Mouse (Mus musculus) MEL (cell line): ENCODE results near the gene Rab3c. TPM values are rescaled to one million over a fixed set of nuclear protein-coding genes. Genes with fewer than 3 reads are reported as not detected.

Experiments used
- DNase-seq: peaks from one replicate; pipeline ENCODE4 v3.0.0; 2011; ENCODE audit warnings: low read depth, low spot score
- H3K27ac ChIP-seq: 2 replicates; pipeline ENCODE4 v1.5.1; 2012; ENCODE audit warnings: low read depth, mild to moderate bottlenecking, control low read depth, low read length, moderate library complexity; ENCODE audit not compliant: control insufficient read depth
- H3K27me3 ChIP-seq, 2 experiments: fragments of 150-350 bp in 1 of 2; sonication (generic) in 1 of 2; 2 replicates each; pipeline ENCODE4 v1.6.1; 2012; ENCODE audit warnings: low read length in 2 of 2, mild to moderate bottlenecking in 2 of 2, improper control_type of control experiment in 1 of 2, moderate library complexity in 1 of 2; ENCODE audit not compliant: insufficient read depth in 2 of 2, control insufficient read depth in 1 of 2
- H3K36me3 ChIP-seq, 2 experiments: 2 replicates each; pipeline ENCODE4 v1.6.1; 2012 to 2014; ENCODE audit warnings: low read length in 2 of 2, improper control_type of control experiment in 1 of 2, inconsistent platforms in 1 of 2, mild to moderate bottlenecking in 1 of 2; ENCODE audit not compliant: insufficient read depth in 2 of 2, control insufficient read depth in 1 of 2
- H3K4me1 ChIP-seq, 2 experiments: fragments of 150-350 bp in 1 of 2; sonication (generic) in 1 of 2; 2 replicates each; pipeline ENCODE4 v1.6.1; 2012; ENCODE audit warnings: low read length in 2 of 2, improper control_type of control experiment in 1 of 2, mild to moderate bottlenecking in 1 of 2; ENCODE audit not compliant: insufficient read depth in 2 of 2, control insufficient read depth in 1 of 2
- H3K4me3 ChIP-seq, 2 experiments: fragments of 150-350 bp in 1 of 2; sonication (generic) in 1 of 2; 2 replicates each; pipeline ENCODE4 v1.5.1; 2012; ENCODE audit warnings: low read depth in 2 of 2, low read length in 2 of 2, mild to moderate bottlenecking in 2 of 2, moderate library complexity in 2 of 2, control low read depth in 1 of 2, improper control_type of control experiment in 1 of 2; ENCODE audit not compliant: control insufficient read depth in 1 of 2, insufficient read depth in 1 of 2
- H3K79me2 ChIP-seq: 2 replicates; pipeline ENCODE4 v1.6.1; 2012; ENCODE audit warnings: mild to moderate bottlenecking, low read length, moderate library complexity; ENCODE audit not compliant: control insufficient read depth, poor library complexity, insufficient read depth
- H3K9ac ChIP-seq: 2 replicates; pipeline ENCODE4 v1.6.1; 2012; ENCODE audit warnings: low read depth, mild to moderate bottlenecking, control low read depth, low read length, moderate library complexity; ENCODE audit not compliant: control insufficient read depth, poor library complexity, severe bottlenecking
- H3K9me3 ChIP-seq: fragments of 150-350 bp; sonication (generic); replicated peaks from 2 replicates; pipeline ENCODE4 v1.6.1; 2012; ENCODE audit warnings: mild to moderate bottlenecking, low read length, improper control_type of control experiment, moderate library complexity; ENCODE audit not compliant: insufficient read depth
- ETS1 ChIP-seq: IDR thresholded peaks from 2 replicates; pipeline ENCODE4 v1.6.1; 2012; ENCODE audit warnings: low read depth, mild to moderate bottlenecking, inconsistent platforms, low read length, improper control_type of control experiment, moderate library complexity
- GABPA ChIP-seq: IDR thresholded peaks from 2 replicates; pipeline ENCODE4 v1.6.1; 2012; ENCODE audit warnings: low read depth, mild to moderate bottlenecking, inconsistent platforms, low read length, improper control_type of control experiment, moderate library complexity
- GATA1 ChIP-seq: IDR thresholded peaks from 2 replicates; pipeline ENCODE4 v1.6.1; 2011; ENCODE audit warnings: low read depth, low read length, improper control_type of control experiment
- JUND ChIP-seq: IDR thresholded peaks from 2 replicates; pipeline ENCODE4 v1.6.1; 2011; ENCODE audit warnings: low read depth, mild to moderate bottlenecking, improper control_type of control experiment, low read length
- KAT2A ChIP-seq: conservative IDR thresholded peaks from 2 replicates; pipeline ENCODE4 v1.6.1; 2012; ENCODE audit warnings: low read depth, low read length, improper control_type of control experiment, inconsistent platforms
- MAFK ChIP-seq: IDR thresholded peaks from 2 replicates; pipeline ENCODE4 v1.6.1; 2011; ENCODE audit warnings: low read depth, mild to moderate bottlenecking, low read length, improper control_type of control experiment, borderline replicate concordance
- MAZ ChIP-seq: IDR thresholded peaks from 2 replicates; pipeline ENCODE4 v1.6.1; 2012; ENCODE audit warnings: low read depth, mild to moderate bottlenecking, inconsistent platforms, low read length, improper control_type of control experiment
- MEF2A ChIP-seq: IDR thresholded peaks from 2 replicates; pipeline ENCODE4 v1.6.1; 2014; ENCODE audit warnings: low read depth, mild to moderate bottlenecking, inconsistent platforms, low read length, improper control_type of control experiment; ENCODE audit not compliant: poor library complexity, insufficient replicate concordance, severe bottlenecking; ENCODE audit errors: extremely low read depth
- MYC ChIP-seq: IDR thresholded peaks from 2 replicates; pipeline ENCODE4 v1.6.1; 2011; ENCODE audit warnings: low read depth, mild to moderate bottlenecking, low read length, improper control_type of control experiment, moderate library complexity
- NELFE ChIP-seq: IDR thresholded peaks from 2 replicates; pipeline ENCODE4 v1.6.1; 2011; ENCODE audit warnings: low read depth, low read length, improper control_type of control experiment
- POLR2AphosphoS5 ChIP-seq: IDR thresholded peaks from 2 replicates; pipeline ENCODE4 v1.6.1; 2012; ENCODE audit warnings: low read depth, borderline replicate concordance, mild to moderate bottlenecking, inconsistent platforms, low read length, moderate library complexity, mixed read lengths
- SMC3 ChIP-seq: IDR thresholded peaks from 2 replicates; pipeline ENCODE4 v1.6.1; 2011; ENCODE audit warnings: low read depth, low read length, improper control_type of control experiment
- TAL1 ChIP-seq: IDR thresholded peaks from 2 replicates; pipeline ENCODE4 v1.6.1; 2012; ENCODE audit warnings: mild to moderate bottlenecking, inconsistent platforms, low read length, moderate library complexity, mixed read lengths
- UBTF ChIP-seq: IDR thresholded peaks from 2 replicates; pipeline ENCODE4 v1.6.1; 2012; ENCODE audit warnings: low read depth, mild to moderate bottlenecking, inconsistent platforms, low read length, improper control_type of control experiment, moderate library complexity, borderline replicate concordance; ENCODE audit not compliant: insufficient read depth
- USF1 ChIP-seq: IDR thresholded peaks from 2 replicates; pipeline ENCODE4 v1.6.1; 2014; ENCODE audit warnings: low read depth, mild to moderate bottlenecking, inconsistent platforms, low read length, improper control_type of control experiment, moderate library complexity
- ZNF384 ChIP-seq: IDR thresholded peaks from 2 replicates; pipeline ENCODE4 v1.6.1; 2012; ENCODE audit warnings: low read depth, mild to moderate bottlenecking, inconsistent platforms, low read length, improper control_type of control experiment
- polyA plus RNA-seq, 2 experiments: library from polyadenylated mRNA; stranded (reverse) in 1 of 2; unstranded in 1 of 2; fragments of >175 nt in 1 of 2; fragments of >200 nt in 1 of 2; gene quantifications; 2 replicates each; pipeline versions ENCODE4 v1.2.1 to v1.2.4; 2012; ENCODE audit warnings: low replicate concordance in 2 of 2, low read depth in 1 of 2; ENCODE audit not compliant: insufficient read length in 2 of 2, insufficient read depth in 1 of 2, missing spikeins in 1 of 2
- total RNA-seq: library from RNA; depleted of rRNA; stranded (reverse); fragments of 300-350 nt; gene quantifications from 2 replicates; pipeline ENCODE4 v1.2.3, GENCODE M21; 2012

Gene Rab3c
- total and polyA plus RNA-seq, 3 experiments: not detected

- no peak for TF ChIP-seq NELFE
Observed at GRCm38 (mm10) chr13:110034041-110034440, 246.8 kb downstream of the Rab3c start (continued).

DNA sequence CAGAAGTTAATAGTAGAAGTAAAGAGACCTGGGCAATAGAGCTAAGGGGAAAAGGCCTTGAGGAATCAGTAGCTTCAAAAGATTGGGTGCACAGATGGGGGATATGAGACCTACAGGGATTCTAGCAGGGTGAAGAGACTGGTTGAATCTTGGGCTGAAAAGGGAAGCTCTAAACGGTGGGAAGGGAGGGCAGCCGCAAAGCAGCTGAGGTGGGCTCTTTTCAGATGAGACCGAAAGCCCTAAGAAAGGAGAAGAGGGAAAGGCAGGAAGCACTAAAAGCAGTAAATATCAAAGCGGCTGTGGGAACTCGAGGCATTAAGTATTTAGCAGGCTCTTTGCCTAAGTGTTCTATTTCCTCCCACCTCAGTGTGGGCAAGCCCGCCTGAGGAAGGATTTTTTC lies 248.9 kb downstream of the Rab3c start:
- Histone ChIP-seq H3K27me3 (peaks cover 0 to 2% of the 10 kb centered on the region in 2 experiments; a peak in 3 of 4 replicates), H3K27ac (no peak overlapping the region), H3K36me3 (peaks cover 0 to 4% of the 10 kb centered on the region in 2 experiments; a peak in 1 of 4 replicates)
- TF ChIP-seq GATA1 (no peak), GABPA (no peak), KAT2A (no peak), UBTF (no peak), TAL1 (no peak), POLR2AphosphoS5 (no peak), MYC (no peak), MAZ (no peak), SMC3 (no peak)
- TF ChIP-seq, all 39 proteins: peak for 0
- DNase-seq: no peak
- H3K79me2 ChIP-seq: no peaks in the 10 kb centered on the region
- no peak overlapping the region for H3K4me3 ChIP-seq
- no peak overlapping the region for H3K9ac ChIP-seq
- peaks cover 0 to 15% of the 10 kb centered on the region in 2 experiments; a peak in 1 of 4 replicates for H3K4me1 ChIP-seq
- H3K9me3 ChIP-seq: no peaks in the 10 kb centered on the region

GRCm38 (mm10) chr13:110031061-110031460 lies 249.7 kb downstream of the Rab3c start:
- Histone ChIP-seq H3K27me3 (peaks cover 0 to 2% of the 10 kb centered on the region in 2 experiments; a peak in 3 of 4 replicates), H3K79me2 (no peaks in the 10 kb centered on the region), H3K9ac (no peak overlapping the region), H3K9me3 (no peaks in the 10 kb centered on the region), H3K27ac (no peak overlapping the region), H3K4me3 (no peak overlapping the region), H3K4me1 (peaks cover 0 to 15% of the 10 kb centered on the region in 2 experiments; a peak in 1 of 4 replicates), H3K36me3 (peaks cover 0 to 4% of the 10 kb centered on the region in 2 experiments; a peak in 1 of 4 replicates)
- TF ChIP-seq USF1 (peak; percentile 72), POLR2AphosphoS5 (no peak), JUND (no peak), ETS1 (no peak), ZNF384 (no peak), MAFK (no peak), MEF2A (no peak)
- DNase-seq: no peak
